Mouse (Mus musculus): ENCODE data around the gene Trio.

Gene Trio

GRCm38 (mm10) chr15:27991892-27992593, 33.6 kb downstream of the Trio start:
- DNase-seq (ENCODE audit: low read depth) = no peak

DNA sequence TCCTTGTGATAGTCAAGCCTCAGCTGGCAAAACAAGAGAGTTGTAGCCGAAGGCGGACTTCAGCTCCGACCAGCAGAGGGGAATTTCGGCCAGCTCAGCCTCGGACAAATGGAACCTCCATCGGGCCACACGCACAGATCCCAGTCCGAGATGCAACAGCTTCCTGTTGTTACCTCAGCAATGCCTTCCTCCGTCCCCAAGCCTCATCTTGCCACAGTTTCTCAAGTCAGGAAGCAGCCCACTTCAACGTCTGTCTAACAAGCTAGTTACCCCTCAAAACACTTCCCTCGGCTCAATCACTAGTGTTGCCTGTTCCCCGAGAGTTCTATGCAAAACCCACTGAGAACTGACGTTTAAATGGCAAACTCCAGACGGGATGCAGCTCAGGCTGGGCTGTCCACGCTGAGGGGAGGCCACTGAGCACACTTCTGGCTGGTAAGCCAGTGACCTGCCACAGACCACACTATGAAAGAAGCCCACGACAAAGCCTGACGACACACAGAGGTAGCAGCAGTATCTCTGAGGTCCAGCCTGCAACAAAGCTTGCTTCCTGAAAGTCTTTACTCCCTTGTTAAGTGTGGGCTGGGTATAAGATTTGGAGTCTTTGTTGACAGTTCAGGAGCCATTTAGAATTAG, 34.5 kb downstream of the Trio start:
- no peak for DNase-seq (ENCODE audit: low read depth)

GRCm38 (mm10) chr15:27987979-27988378, 37.7 kb downstream of the Trio start:
- DNase-seq (ENCODE audit: low read depth) = no peak

DNA sequence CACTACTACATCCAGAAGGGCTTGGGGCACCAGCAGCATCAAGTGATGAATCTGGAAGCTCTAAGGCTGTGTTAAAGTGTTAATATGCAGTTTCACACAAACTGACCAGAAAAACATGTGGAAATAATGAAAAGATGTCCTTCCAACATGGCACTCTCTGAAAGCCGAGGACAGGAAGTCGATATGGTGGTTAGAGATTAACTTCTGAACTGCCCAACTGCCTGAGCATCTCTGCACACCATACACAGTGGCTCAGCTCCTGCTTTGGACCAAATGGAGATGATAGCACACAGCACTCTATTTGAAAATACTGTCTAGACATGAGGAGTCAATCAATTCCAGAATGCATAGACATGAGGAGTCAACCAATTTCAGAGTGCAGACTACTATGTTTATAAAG, 40.8 kb downstream of the Trio start:
- no peak for DNase-seq (ENCODE audit: low read depth)

GRCm38 (mm10) chr15:27981764-27982500, 43.7 kb downstream of the Trio start:
- no peak for DNase-seq (ENCODE audit: low read depth)

DNA sequence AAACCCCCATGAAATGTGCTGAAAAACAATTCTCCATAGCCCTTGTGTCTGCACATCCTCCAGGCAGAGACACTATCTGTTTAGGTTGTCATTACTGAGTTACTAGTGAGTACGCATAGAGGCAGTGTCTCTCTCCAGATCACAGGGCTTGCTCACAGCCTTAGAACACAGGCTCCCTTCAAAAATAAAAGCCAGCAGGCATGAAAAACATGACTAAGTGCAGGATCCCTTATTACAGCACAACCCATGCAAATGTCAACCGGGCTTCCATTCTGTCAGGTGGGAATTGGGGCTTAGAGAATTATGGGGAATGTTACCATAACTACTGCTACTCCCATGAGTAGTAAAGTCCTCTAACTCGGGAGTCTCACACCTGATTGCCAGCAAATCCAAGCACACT, 44.4 kb downstream of the Trio start:
- no peak for DNase-seq (ENCODE audit: low read depth)

- DNase-seq (ENCODE audit: low read depth) = no peak
These were observed 45.2 kb downstream of the Trio start for GRCm38 (mm10) chr15:27980436-27980835.

- DNase-seq (ENCODE audit: low read depth) = no peak
These were observed 48.7 kb downstream of the Trio start for GRCm38 (mm10) chr15:27976950-27977349.

DNA sequence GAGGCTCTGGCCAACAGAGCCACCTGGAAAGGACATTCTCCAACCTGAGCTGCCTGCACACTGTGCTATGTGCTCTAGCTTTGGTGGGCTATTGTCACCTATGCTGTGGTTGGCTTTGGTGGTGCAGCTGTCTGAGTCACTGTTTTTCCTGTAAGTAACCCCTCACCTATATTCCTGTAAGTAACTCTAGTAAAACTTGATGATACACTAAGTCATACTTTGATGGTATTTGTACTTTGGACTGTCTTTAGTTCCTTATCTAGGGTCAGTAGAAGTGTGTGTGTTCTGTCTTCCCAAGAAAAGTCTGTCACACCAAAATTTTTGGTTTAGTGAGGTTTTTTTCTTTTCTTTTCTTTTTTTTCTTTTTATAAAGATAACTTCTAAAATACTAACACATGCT, 49.3 kb downstream of the Trio start:
- no peak for DNase-seq (ENCODE audit: low read depth)

DNA sequence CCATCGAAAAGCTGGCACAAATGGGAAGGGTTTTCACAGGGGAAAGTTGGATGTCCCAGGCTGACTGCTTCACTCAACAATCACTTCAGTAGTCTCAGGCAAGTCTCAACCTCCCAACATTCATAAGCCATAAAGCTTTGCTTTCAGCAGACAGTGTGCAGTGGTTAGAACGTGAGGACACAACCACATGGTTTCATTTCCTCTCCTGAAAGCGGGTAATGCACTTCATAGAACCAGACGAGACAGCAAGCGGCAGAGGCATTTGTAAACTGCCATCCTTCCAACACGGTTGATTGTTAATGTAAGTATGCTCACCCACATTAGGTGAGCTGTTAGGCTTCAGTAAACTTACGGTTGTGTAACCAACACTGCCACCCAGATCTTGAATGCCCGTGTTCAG, 51.0 kb downstream of the Trio start:
- DNase-seq (ENCODE audit: low read depth) = no peak

- no peak for DNase-seq (ENCODE audit: low read depth)
These were observed 57.5 kb downstream of the Trio start for GRCm38 (mm10) chr15:27968183-27968582.

DNA sequence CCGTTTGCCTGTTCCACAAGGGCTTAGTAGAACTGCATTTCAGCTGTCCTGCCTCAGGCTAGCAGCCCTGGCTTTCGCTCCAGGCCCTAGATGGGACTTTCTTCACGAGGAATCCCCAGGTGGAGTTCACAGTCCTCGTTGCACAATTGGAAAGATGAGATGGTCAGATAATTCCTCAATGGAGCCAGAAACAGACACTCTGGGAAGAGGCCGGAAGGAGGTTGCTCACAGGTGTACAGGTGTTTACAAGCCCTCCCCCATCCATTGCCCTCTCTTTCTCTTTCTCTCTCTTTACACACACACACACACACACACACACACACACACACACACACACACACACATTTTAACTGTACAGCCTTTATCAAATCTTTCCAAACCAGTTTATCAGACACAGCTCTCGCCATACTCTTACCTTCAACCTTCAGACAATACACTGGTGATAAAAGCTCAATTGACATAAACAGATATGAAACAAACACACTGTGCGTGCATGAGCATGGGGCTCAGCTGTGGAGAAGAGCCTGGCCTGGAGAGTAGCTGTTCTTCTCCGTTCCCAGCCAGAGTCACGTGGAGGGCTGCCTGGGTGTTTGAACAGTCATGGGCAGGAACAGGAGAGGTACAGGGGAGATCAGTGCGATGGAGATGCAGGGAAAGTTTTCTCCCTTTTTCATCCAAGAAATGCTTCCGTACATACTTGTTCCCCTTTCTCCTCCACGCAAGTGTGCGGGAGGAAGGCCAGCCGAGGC, 58.3 kb downstream of the Trio start:
- DNase-seq (ENCODE audit: low read depth) = no peak

- no peak for DNase-seq (ENCODE audit: low read depth)
These were observed 60.8 kb downstream of the Trio start for GRCm38 (mm10) chr15:27964877-27965276.

- no peak for DNase-seq (ENCODE audit: low read depth)
These were observed 62.1 kb downstream of the Trio start for GRCm38 (mm10) chr15:27963506-27963905.

GRCm38 (mm10) chr15:27960642-27961041, 65.0 kb downstream of the Trio start:
- DNase-seq (ENCODE audit: low read depth) = no peak

DNA sequence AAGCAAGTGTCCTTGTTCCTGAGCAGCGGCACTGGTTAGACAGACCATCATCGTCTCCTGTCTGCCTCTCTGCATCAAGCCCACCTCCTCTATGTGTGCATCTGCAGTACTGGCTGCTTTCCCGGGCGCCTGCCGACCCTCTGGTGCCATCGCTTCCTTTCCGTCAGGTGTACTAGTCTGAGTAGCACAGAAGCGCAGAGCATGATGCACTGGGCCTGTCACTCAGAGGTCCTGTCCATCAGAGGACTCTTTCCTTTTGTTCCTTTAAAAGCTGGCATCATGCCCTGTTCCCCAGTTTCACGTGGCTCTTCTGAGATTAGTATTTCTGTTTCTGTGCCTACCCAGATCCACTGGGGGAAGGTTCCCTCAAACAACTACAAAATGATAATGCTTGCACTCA, 67.8 kb downstream of the Trio start:
- DNase-seq (ENCODE audit: low read depth) = no peak

DNA sequence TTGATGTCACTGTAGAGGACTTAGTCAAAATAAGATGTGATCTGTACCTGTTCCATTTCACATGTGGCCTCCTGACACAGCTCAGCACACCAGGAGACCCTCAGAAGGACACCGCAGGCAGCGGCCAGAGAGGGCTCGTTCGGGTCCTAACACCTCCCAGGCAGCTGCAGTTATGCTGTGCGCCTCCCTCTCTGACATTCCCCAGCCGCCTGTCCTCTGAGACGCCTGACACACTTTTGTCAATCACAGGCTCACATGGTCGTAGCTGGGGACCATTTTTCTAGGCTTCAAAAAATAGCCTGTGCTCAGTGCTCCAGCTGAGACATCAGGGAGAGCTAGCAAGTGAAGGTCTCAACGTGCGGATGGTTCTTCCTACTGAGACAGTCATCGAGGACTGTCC, 70.0 kb downstream of the Trio start:
- DNase-seq (ENCODE audit: low read depth) = no peak

DNA sequence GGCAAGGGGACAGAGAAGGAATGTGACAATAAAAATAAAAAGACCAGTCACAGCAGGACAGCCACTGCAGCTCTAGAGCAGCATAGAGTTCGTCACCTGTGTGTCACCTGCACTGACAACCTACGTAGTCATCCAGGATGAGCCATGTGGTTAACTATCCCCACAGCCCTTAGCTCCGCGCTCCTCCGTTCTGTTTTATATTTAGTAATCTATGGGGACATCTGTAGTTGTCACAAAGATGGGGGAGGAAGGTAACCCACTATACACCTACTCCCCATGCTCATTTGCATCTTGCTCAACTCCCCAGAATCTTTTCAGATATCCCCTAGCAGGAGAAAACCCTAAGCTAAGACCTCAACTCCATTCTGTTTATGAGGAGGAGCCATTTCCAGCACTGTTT, 71.3 kb downstream of the Trio start:
- DNase-seq (ENCODE audit: low read depth) = no peak

- no peak for DNase-seq (ENCODE audit: low read depth)
These were observed 72.1 kb downstream of the Trio start for GRCm38 (mm10) chr15:27953570-27953969.

DNA sequence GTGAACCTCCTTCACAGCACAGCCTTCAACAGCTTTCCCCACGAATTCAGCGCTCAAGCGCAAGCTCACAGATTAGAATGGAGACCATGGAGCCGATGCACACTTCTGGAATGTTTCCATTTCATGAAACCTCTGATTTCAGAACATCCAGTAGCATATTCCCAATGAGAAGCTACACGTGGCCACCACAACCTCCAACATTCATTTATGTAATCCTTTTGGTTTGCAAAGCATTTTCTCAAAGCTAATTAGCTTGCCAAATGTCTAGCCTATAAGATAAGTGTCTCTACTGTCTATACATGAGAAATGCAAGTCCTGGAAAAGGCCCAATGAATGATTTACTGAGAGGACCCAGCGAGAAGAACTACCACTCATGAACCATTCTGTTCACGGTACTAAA, 74.5 kb downstream of the Trio start:
- no peak for DNase-seq (ENCODE audit: low read depth)

- no peak for DNase-seq (ENCODE audit: low read depth)
These were observed 76.5 kb downstream of the Trio start for GRCm38 (mm10) chr15:27949196-27949595.

DNA sequence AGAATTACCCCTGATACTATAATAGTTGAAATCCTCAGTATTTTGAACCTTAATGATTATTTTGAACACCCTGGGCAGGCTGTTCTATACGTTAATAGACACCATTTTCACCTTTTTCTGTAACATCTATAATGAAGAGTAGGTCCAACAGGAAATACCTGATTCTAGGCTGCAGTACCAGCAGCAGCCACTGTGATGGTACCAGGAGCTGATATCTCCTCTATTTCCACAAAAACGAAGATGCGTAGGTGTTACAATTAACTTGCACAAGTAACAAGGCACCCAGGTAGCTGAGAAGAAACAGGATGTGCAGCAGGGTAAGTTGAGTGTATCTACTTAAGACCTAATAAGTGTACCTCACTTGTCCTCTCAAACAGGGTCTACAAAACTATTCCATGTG, 77.8 kb downstream of the Trio start:
- no peak for DNase-seq (ENCODE audit: low read depth)

- no peak for DNase-seq (ENCODE audit: low read depth)
These were observed 80.1 kb downstream of the Trio start for GRCm38 (mm10) chr15:27945570-27945969.
